Mouse (Mus musculus): ENCODE results near the gene Gm11733.

Gm11733 gene

DNA sequence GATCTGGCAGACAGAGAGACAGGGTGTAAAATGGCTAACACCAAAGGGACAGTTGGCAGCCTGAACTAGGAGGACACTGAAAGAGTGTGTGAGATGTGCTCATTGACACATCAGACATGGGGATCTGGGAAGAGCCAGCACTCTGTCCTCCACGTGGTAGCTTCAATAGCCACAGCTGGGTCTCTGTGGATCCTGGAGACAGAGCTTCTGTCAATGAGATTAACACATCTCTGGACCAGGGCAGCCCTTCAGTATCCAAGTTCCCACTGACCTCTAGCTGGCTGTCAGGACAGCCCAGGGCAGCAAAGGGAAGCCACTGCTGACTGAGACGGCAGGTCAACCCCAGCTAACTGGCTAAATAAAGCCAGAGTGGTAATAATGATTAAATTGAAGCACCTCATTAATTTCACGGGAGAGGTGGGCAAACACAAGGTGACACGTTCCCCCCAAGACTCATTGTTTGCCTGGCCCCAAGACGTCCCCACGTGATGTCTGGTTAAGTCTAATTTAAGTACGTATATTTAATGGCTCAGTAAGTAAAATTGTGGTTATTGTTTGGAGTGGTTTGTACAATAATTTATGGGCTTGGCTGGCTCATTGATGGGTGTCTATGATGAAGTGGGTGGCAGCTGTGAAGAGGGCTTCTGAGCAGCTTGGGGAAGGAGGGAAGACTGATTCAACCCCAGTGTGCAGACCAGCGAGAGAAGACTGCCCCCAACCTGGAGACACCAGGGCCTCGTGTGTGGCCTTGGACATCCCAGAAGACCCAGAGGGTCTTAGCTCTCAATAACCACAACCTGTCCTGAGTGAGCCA is 51.5 kb downstream of the Gm11733 start:
- DNase-seq (ENCODE audit: low spot score in 2 of 2): no peak

DNA sequence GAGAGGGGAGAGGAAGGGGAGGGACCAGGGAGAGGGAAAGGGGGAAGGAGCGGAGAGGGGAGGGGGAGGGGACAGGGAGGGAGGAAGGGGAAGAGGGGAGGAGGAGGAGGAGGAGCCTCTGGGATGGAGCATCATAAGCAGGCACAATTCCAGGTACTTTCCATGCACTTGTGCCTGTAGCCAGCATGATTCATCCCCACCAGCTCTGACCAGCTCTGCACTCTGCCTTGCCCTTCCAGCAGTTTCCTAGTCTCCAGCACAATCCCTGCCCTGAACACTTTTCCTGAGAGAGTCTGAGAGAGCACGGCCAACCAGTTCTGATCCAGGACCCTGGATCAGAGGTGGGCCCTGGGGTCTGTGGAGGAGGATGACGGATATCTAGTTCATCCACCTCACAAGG is 52.4 kb downstream of the Gm11733 start:
- DNase-seq (ENCODE audit: low spot score in 2 of 2): no peak

Data from right cerebral cortex, adult 2 months (tissue).